Mouse (Mus musculus) brown adipose tissue, adult 24 weeks (tissue): Measurements from ENCODE around the gene Dennd2d. TPM values are rescaled to one million over a fixed set of nuclear protein-coding genes. Genes with fewer than 3 reads are reported as not detected.
A peak's percentile ranks its signal among the peaks of the same experiment; 100 is the strongest.

Source experiments
- H3K27ac ChIP-seq: fragments of 200-500 bp; replicated peaks from 2 replicates; pipeline ENCODE4 v1.5.1; 2012; ENCODE audit warnings: low read depth, mild to moderate bottlenecking, low read length
- H3K4me1 ChIP-seq: fragments of 200-500 bp; 2 replicates; pipeline ENCODE4 v1.6.1; 2012; ENCODE audit warnings: low read length, mixed read lengths; ENCODE audit not compliant: control insufficient read depth, insufficient read depth, insufficient read length
- H3K4me3 ChIP-seq: fragments of 200-500 bp; 2 replicates; pipeline ENCODE4 v1.5.1; 2012; ENCODE audit warnings: low read depth, mild to moderate bottlenecking, low read length, moderate library complexity; ENCODE audit not compliant: insufficient read depth
- polyA plus RNA-seq: library from polyadenylated mRNA; stranded (reverse); fragments of >200 nt; gene quantifications from 2 replicates; pipeline ENCODE4 v1.2.4, GENCODE M21; 2012; ENCODE audit not compliant: missing spikeins, insufficient read depth, insufficient read length

The Dennd2d gene
- polyA plus RNA-seq = 4.4 and 4.5 TPM in 2 replicates

DNA sequence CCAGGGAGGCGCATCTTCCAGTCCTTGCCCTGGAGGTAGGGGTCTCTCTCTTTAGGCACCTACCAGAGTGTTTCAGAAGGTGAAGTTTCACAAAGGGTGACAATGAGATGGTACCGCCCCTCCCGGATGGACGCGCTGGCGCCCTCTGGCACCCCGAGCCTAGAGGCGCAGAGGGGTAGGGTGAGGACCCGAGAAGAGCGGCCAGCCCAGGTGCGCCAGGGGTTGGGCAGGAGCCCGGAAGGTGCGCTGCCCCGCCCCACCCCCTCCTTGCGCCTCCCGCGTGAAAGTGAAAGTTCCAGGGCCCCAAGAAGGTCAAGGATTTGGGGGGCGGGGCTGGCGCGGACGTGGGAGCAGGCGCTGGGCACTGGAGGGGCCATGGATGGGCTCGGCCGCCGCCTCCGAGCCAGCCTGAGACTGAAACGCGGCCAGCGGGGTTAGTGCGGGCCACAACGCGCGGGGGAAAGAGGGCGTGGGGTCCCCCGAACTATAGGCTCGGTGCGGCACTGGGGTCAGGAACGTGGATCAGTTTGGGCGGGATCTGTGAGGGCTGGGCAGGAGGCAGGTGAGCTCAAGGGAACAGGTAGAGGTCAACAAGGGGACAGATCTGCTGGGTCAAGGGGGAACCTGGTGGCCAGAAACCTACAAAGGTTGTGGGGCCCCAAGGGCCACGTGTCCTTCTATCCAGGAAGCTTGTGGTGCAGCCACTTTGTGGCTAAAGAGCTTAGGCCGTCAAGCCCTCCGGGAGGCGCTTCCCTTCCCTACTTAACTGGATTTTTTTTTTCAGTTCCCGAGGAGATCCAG, at the start of gene Dennd2d:
Gene Dennd2d (plus strand): TSS at position 125 of the 801 bp plus-strand sequence.
- Histone ChIP-seq H3K4me3 (peak within 1 kb of the TSS; percentile 63), H3K27ac (no peak within 1 kb of the TSS), H3K4me1 (peaks cover 2% of the 10 kb centered on the region; the same call in 1 of the 2 replicates)

DNA sequence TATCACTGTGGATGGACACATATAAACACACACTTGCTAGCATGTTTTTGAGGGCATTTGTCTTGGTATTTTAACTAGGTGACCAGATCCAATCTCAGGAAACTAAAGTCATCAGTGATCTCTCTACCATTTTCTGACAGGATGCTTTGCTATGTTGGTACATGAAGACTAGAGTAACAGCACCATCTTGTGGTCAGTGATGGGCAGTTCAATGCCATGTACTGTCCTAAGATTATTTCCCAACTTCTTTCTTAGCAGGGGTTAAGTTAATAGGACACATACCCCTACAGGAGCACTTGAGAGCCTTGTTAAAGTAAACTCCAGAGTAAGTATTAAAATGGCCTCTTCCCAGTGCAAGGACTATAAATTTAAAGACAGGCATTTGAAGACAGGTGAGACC, 33.6 kb upstream of the Dennd2d start:
- Histone ChIP-seq H3K4me3 (no peak overlapping the region), H3K27ac (no peak overlapping the region), H3K4me1 (no peaks in the 10 kb centered on the region)

DNA sequence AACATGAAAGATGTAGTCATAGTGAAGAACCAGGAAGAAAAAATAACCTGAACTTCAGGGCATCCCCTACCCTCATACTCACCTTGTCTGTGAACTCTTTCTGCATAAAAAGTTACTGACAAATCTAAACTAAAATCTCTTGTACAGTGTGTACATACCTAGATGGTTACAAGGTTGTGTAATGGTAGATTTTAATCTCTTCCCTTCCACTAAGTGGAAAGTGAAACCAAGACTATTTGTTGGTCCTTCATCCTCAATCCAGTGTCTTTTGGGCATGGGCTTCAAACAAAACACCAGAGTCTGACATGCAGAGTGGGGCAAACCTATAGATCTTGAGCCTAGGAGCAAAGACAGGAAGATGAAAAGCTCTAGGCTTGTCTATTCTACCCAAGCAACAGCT, 33.2 kb upstream of the Dennd2d start:
- Histone ChIP-seq H3K4me3 (no peak overlapping the region), H3K4me1 (no peaks in the 10 kb centered on the region), H3K27ac (no peak overlapping the region)

DNA sequence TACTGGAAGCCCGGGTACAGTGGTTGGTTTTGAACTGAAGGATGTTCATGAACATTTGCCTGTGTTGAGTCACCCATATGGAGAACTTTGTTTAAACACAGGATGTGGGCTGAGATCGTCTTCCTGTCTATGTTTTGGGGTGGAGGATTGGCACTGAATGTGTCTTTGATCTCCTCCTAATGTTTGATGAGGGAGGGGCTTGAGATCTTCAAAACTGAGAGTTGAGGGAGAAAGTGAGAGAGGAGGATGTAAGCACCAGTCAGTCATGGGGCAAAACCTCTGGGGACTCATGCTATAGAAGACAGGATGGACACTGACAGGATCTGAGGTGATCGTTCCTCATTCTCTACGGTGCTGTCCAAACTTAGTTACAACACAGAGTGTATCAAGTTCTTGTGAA, 32.6 kb upstream of the Dennd2d start:
- Histone ChIP-seq H3K4me1 (no peaks in the 10 kb centered on the region), H3K27ac (no peak overlapping the region), H3K4me3 (no peak overlapping the region)

DNA sequence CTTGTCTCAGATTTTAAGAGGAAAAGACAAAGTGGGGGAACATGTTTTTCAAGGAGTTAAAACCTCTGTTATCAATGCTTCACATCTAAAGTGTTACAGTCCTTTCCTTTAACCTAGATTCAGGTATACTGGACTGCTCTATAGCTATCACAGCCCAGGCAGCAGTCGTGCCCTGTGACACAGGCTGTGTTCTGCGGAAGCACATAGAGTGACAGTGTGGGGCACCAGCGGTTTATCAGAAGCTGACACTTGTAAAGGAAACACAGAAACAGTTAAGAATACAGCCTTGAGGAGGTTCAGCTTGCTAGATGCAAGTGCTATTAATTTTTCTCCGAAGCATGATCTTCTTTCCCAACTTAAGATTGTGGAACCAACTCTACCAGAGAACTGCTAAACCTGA, 29.6 kb upstream of the Dennd2d start:
- Histone ChIP-seq H3K4me1 (no peaks in the 10 kb centered on the region), H3K27ac (no peak overlapping the region), H3K4me3 (no peak overlapping the region)

DNA sequence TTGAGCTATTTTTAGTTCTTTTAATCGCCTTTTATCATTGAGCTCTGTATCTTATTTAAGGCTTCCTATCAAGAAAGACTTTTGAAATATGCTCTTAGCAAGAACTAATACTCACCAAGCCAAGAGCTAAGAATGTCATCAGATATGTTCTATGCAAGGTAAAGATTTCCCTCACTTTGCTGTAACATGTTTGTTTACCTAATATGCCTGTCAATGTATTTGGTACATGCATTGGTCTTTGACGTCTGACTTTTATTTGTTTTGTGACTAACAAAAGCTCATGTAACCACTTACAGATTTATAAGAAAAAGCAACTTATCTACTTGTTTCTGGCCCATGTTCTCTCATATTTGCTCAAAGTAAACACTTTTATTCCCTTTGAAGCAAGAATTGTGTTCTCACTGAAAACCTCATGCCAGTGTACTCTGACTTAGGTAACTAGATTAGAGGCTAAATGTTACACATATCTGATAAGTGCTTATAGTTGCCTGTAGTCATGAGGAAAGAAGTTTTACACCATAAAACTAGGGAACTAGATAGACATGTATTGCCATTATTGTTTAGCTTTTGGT, 24.8 kb upstream of the Dennd2d start:
- Histone ChIP-seq H3K27ac (no peak overlapping the region), H3K4me3 (no peak overlapping the region), H3K4me1 (no peaks in the 10 kb centered on the region)

DNA sequence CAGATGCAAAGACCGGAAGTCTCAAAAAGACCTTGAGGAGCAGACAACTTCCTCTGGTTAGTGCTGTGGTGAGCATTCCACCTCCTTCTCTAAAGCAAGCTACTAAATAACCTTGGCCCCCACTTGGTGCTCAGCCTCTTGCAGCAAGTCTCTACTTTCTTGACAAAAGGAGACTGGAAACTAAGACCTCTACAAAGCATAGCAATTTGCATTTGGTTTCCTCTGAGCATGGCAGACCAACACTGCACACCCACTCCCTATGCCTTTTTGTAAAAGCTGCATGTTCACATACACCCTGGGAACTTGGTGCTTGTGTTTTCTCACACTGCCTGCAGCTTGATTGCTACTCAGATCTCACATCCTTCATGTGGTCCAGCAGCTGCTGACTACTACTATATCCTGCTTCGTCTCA, 20.1 kb upstream of the Dennd2d start:
- Histone ChIP-seq H3K4me3 (no peak overlapping the region), H3K27ac (no peak overlapping the region), H3K4me1 (no peaks in the 10 kb centered on the region)

DNA sequence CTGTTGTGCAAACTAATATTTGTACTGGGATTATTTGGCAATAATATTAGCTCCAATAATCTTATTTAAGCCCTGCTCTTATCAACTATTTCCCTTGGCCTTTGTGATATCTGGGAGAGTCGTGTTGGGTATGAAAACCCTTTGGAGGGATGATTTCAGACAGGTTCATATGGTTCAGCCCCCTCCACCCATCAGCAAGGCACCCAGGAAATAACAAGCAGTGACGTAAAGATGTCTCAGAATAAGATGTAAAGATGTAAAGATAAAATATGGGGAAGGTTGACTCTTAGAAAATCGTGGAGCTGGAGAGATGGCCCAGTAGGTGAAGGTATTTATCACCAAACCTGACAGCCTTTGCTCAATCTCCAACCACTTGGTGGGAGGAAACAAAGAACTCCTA, 19.7 kb upstream of the Dennd2d start:
- H3K27ac ChIP-seq = no peak overlapping the region

DNA sequence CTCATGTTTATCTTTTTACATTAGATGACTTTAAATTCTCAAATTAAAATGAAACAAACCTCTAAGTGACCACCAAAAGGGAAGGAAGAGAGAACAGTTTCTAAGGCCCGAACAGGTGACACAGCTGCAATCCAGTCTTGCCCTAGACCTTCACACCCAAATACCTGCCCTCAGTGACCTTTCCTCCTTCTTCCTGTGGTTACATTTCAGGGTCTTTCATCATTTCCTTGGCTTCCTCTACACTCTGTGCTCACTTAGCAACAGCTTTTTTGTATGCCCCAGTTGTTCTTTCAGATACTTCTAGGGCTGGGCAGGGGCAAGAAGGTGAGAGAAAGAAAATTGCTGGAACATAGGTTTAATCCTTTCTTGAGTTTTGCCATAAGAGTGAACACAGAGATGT, 17.5 kb upstream of the Dennd2d start:
- no peak overlapping the region for H3K4me3 ChIP-seq
- no peak overlapping the region for H3K27ac ChIP-seq
- no peaks in the 10 kb centered on the region for H3K4me1 ChIP-seq

More for the DNA sequence above, 19.7 kb upstream of the Dennd2d start:
- Histone ChIP-seq H3K4me3 (no peak overlapping the region), H3K4me1 (no peaks in the 10 kb centered on the region)

DNA sequence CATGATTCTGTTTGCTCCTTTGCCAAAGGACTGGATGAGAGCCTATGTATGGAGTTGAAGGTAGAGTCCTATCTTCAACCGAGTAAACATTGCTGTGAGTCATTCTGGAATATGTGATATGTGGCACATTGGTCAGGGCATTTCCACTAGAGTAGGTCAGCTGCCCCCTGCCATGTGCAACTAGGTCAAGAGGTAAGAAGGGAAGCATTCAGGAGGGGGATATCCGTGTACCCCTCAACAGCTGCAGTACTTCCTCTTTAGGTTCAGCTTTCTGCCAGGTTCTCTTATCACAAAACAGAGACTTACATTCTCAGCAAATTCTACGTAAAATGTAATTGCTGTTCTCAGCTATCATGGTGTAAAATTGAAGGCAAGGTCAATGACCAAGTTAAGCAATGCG, 8.0 kb upstream of the Dennd2d start:
- no peak overlapping the region for H3K27ac ChIP-seq
- no peak overlapping the region for H3K4me3 ChIP-seq
- H3K4me1 ChIP-seq = no peaks in the 10 kb centered on the region

DNA sequence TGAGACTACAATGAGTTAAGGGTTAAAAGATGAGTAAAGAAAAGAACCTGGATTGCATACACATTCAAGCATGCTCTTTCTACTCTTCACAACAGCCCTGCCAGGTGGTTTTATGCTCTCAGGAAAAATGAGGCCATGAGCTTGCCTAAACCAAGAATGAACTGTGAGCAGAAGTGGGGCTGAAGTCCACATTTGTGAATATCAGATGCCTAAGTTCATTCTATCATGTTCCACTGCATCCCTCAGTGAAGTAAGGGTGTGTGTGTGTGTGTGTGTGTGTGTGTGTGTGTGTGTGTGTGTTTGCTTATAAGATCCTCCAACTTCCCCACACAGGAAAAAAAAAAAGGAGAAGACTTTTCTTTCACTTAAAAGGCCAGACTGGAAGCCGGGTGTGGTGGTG, 5.3 kb upstream of the Dennd2d start:
- Histone ChIP-seq H3K27ac (no peak overlapping the region), H3K4me3 (no peak overlapping the region), H3K4me1 (no peaks in the 10 kb centered on the region)

DNA sequence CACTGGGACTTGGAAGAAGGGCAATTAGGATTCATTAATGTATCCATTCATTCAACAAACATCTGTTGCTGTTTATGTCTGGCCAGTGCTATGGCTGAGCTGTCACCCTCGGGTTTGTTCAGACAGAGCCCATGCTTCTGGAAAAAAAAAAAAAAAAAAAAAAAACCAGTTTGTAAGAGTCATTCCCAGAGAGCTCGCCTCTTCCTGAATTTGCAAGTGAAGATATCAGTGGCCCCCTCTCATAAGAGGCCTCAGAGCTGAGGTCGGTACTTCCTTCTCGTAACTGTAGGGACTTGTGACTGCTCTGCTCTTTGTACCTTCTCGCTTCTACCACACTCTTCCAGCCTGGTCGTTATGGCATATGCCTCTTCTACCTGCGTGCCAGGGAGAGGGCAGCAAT, 1.1 kb downstream of the Dennd2d start:
- peak overlapping the region; percentile 63; the same call in 1 of the 2 replicates for H3K4me3 ChIP-seq
- peaks cover 2% of the 10 kb centered on the region; the same call in 1 of the 2 replicates for H3K4me1 ChIP-seq
- H3K27ac ChIP-seq = no peak overlapping the region

DNA sequence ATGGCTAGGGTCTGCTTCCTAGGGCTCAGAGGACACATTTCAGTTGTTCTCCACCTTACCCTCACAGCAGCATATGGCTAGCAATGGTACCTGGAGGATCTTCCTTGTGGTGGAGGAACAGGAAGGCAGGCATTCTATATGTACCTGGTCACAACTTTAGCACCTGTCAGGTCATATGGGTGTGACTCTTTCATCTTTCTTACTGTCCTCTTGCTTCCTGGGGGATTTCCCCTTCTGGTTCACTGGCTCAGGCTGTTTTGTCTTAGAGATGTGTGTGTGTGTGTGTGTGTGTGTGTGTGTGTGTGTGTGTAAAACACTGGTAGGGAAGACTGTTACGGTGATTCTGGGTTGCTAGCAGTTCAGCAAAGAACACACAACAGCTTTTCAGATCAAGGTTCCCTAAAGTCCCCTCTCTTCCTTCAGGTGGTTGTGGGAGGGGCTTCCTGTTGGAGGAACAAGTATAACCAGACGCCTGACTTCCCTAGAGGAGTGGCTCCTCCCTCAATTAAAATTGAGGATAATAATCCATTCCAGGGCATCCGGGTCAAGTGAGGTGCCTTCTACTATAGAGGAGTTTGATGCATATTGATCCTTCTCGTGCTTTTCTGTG, 1.7 kb downstream of the Dennd2d start:
- Histone ChIP-seq H3K4me3 (no peak overlapping the region), H3K4me1 (peaks cover 2% of the 10 kb centered on the region; the same call in 1 of the 2 replicates), H3K27ac (0 out of 2 replicates have a peak overlapping the region, but pooled peaks have one; percentile 9)

DNA sequence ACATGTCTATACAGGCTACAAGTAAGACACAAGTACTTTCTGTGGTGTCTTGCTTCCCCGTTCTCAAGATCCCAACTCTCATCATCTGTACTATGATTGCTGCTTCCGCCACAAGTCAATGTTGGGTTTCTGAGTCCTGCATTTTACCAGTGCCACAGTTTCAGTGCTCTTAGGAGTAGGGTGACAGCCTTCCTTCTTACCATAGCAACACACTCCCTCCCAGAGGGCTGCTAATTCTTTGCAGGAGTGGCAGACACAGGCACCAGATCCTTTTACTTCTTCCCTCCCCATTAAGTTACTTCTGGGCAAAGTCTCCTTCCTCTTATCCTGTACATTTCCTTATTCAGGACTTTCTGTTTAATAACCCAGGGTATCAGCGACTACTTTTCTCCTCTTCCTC, 2.7 kb downstream of the Dennd2d start:
- Histone ChIP-seq H3K4me1 (peaks cover 2% of the 10 kb centered on the region; the same call in 1 of the 2 replicates), H3K27ac (no peak overlapping the region), H3K4me3 (no peak overlapping the region)

DNA sequence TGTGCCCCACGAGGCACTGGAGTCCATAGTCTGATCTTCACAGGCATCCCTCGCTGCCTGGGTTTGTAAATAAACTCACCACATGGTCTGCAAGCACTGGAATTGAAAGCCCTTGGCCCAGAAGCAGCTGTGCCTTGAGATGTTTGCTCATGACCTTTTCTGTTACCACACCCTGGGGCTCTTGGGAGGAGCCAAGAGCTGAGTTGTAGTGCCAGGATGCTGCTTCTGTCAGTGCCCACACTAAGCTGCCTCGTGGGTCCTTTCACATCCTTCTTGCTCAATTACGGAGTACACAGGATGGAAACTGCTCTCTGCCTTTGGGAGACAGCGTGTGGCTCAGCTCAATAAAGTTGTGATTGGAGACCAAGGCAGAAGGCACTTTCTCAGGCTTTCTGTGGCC, 3.6 kb downstream of the Dennd2d start:
- 0 out of 2 replicates have a peak overlapping the region, but pooled peaks have one; percentile 26 for H3K27ac ChIP-seq
- no peak overlapping the region for H3K4me3 ChIP-seq
- peaks cover 2% of the 10 kb centered on the region; the same call in 1 of the 2 replicates for H3K4me1 ChIP-seq
